Mouse (Mus musculus) forebrain, embryonic 13.5 days (tissue): ENCODE results near the gene Pla2g1b. TPM values are rescaled to one million over a fixed set of nuclear protein-coding genes. Genes with fewer than 3 reads are reported as not detected.
A peak's percentile ranks its signal among the peaks of the same experiment; 100 is the strongest.
"Not testable (repeated sequence)": the region's sequence is repeated elsewhere in the genome, so short reads cannot be mapped to it uniquely, and the experiment has no call there.

ENCODE experiments used
- ATAC-seq: fragments of 200-750 bp; cut with Nextera tagmentation; 2 replicates; pipeline ENCODE4 v1.8.0; 2017
- H3K27ac ChIP-seq: fragments of 300-500 bp; sonication (generic); 2 replicates; pipeline ENCODE4 v1.5.1; 2015; ENCODE audit warnings: inconsistent platforms, mild to moderate bottlenecking, moderate library complexity
- H3K27me3 ChIP-seq: fragments of 300-500 bp; sonication (generic); 2 replicates; pipeline ENCODE4 v1.6.1; 2015; ENCODE audit warnings: mild to moderate bottlenecking, inconsistent platforms
- H3K36me3 ChIP-seq: fragments of 300-500 bp; sonication (generic); 2 replicates; pipeline ENCODE4 v1.6.1; 2015; ENCODE audit warnings: mild to moderate bottlenecking, inconsistent platforms; ENCODE audit not compliant: poor library complexity, severe bottlenecking
- H3K4me1 ChIP-seq: fragments of 300-500 bp; sonication (generic); 2 replicates; pipeline ENCODE4 v1.6.1; 2015; ENCODE audit warnings: inconsistent platforms
- H3K4me2 ChIP-seq: fragments of 300-500 bp; sonication (generic); 2 replicates; pipeline ENCODE4 v1.6.1; 2015; ENCODE audit warnings: inconsistent platforms, mild to moderate bottlenecking, moderate library complexity
- H3K4me3 ChIP-seq: fragments of 300-500 bp; sonication (generic); 2 replicates; pipeline ENCODE4 v1.5.1; 2015; ENCODE audit warnings: mild to moderate bottlenecking, inconsistent platforms
- H3K9ac ChIP-seq: fragments of 300-500 bp; sonication (generic); 2 replicates; pipeline ENCODE4 v1.6.1; 2015; ENCODE audit warnings: mild to moderate bottlenecking, inconsistent platforms
- H3K9me3 ChIP-seq: fragments of 300-500 bp; sonication (generic); replicated peaks from 2 replicates; pipeline ENCODE4 v1.6.1; 2016; ENCODE audit warnings: inconsistent platforms
- WGBS: fragments of 180-500 bp; shearing (Covaris S2); methylation state at CpG from one replicate; pipeline ENCODE4 v1.1.7; 2015; 5-methylcytosine and 5-hydroxymethylcytosine counted together
- polyA plus RNA-seq: library from polyadenylated mRNA; unstranded; fragments of >200 nt; fragmentation: Nextera tagmentation; extraction: Ambion mirVana; gene quantifications from 2 replicates; pipeline ENCODE4 v1.2.1, GENCODE M21; 2015

The Pla2g1b gene
- polyA plus RNA-seq, 1 experiment from 2014 or later: not detected

GRCm38 (mm10) chr5:115435755-115436379, 30.2 kb upstream of the Pla2g1b start:
- peaks cover 89% of the 10 kb centered on the region for H3K4me1 ChIP-seq
- WGBS: 4% methylated on average over 8 of the region's 8 CpGs
- H3K27ac ChIP-seq: peak overlapping the region; percentile 100
- H3K9me3 ChIP-seq: no peaks in the 10 kb centered on the region
- H3K27me3 ChIP-seq: no peaks in the 10 kb centered on the region
- peaks cover 75% of the 10 kb centered on the region for H3K36me3 ChIP-seq
- H3K9ac ChIP-seq: peak overlapping the region; percentile 100
- peak overlapping the region; percentile 96 for H3K4me2 ChIP-seq
- H3K4me3 ChIP-seq: peak overlapping the region; percentile 100
- no peak for ATAC-seq

DNA sequence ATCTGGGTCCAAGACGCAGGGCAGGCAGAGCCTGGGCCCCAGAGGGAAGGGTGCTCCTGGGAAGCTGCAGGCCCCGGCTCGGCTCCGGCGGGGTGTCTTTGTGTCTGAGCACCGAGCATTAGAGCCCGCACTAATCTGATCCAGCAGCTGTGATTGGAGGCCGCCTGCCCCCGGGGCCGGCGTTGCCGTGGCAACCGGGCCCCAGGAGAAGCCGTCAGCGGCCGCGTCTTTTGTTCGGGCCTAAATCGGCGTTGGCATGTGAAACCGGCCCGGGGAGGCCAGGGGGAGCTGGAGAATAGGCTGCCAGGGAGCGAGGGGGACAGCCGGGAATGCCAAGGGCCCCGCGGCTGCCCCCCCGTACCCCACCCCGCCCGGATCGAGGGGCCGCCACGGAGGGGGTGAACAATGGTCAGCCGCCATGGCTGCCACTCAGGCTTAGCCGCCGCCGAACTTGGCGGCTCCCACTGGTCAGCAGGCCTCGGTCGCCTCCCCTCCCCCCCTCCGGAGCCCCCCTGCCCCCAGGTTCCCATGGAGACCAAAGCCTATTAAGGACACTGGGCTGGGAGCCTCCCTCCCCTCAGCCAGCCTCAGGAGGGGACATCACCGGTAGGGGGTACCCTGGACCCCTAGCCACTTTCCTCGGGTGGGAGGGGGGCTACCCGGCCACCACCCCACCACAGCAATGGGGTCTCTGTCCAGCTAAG, 29.5 kb upstream of the Pla2g1b start:
- H3K4me2 ChIP-seq: peak overlapping the region; percentile 96
- peak overlapping the region; percentile 100 for H3K9ac ChIP-seq
- H3K27me3 ChIP-seq: no peaks in the 10 kb centered on the region
- H3K27ac ChIP-seq: peak overlapping the region; percentile 100
- peak overlapping the region; percentile 100 for H3K4me3 ChIP-seq
- peak; percentile 92 for ATAC-seq
- H3K4me1 ChIP-seq: peaks cover 91% of the 10 kb centered on the region
- H3K9me3 ChIP-seq: no peaks in the 10 kb centered on the region
- peaks cover 81% of the 10 kb centered on the region for H3K36me3 ChIP-seq
- WGBS: under 1% methylated on average over 42 of the region's 43 CpGs

DNA sequence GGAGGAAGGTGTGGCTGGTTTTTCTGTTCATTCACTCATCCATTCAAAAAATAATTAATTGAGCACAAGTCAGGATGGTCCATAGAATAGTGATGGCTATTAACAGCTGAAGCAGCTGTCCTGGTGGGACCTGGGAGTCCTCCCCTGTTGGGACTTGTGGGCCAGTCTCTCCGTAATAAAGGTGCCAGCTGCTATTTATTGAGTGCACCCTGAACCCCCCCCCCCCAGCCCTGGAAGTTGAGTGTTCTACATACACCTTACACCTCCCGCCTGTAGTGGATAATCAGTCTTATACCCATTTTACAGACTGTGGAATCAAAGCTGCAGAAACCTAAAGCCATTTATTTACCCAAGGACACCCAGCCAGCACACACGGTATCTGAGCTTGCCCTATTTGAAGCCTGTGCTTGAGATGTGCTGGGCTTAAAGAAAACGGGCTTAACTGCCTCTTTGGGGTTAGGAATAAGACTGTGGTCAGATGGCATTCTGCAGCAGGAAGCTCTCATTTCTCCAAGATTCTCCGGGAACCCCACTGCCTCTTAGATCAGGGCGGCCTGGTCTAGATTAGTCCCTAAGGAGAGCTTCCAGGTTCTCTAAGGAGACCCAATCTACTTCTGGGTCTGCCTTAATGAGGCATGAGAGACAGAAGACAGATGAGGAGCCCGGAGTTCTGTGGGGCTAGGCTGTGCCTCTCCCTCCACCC, 28.7 kb upstream of the Pla2g1b start:
- 9% methylated on average over 7 of the region's 7 CpGs for WGBS
- no peak for ATAC-seq

GRCm38 (mm10) chr5:115437945-115438315, 28.1 kb upstream of the Pla2g1b start:
- H3K4me3 ChIP-seq: peak overlapping the region; percentile 100
- H3K27me3 ChIP-seq: no peaks in the 10 kb centered on the region
- H3K4me2 ChIP-seq: peak overlapping the region; percentile 96
- peaks cover 83% of the 10 kb centered on the region for H3K36me3 ChIP-seq
- H3K4me1 ChIP-seq: peaks cover 78% of the 10 kb centered on the region
- no peaks in the 10 kb centered on the region for H3K9me3 ChIP-seq
- H3K27ac ChIP-seq: peak overlapping the region; percentile 100
- ATAC-seq: 0 out of 2 replicates have a peak, but pooled peaks have one; percentile 8
- 0% methylated on average over 1 of the region's 2 CpGs for WGBS
- peak overlapping the region; percentile 100 for H3K9ac ChIP-seq

More for the DNA sequence above, 28.7 kb upstream of the Pla2g1b start:
- Histone ChIP-seq H3K36me3 (peaks cover 83% of the 10 kb centered on the region), H3K4me3 (peak overlapping the region; percentile 100), H3K27ac (peak overlapping the region; percentile 100), H3K4me1 (peaks cover 83% of the 10 kb centered on the region), H3K27me3 (no peaks in the 10 kb centered on the region), H3K4me2 (peak overlapping the region; percentile 96), H3K9me3 (no peaks in the 10 kb centered on the region), H3K9ac (peak overlapping the region; percentile 100)

DNA sequence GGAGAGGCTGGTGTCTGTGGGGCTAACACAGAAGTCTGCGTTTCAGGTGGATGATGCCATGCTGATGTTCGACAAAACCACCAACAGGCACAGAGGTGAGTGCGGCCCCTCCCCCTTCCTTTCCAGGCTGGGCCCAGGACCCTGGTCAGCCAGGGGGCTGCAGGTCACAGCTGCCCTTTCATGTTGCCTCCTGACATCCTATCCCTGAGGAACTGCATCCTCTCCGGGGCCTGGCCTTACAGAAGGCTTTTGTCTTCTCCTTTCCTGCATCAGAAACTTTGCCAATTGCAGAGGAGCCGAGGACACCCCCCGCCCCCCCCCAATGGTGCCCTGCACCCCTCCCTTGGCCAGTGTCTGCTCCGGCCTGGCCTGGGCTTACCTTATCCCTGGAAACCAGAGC, 27.4 kb upstream of the Pla2g1b start:
- Histone ChIP-seq H3K27ac (peak overlapping the region; percentile 100), H3K4me1 (peaks cover 70% of the 10 kb centered on the region), H3K4me2 (peak overlapping the region; percentile 96), H3K36me3 (peaks cover 85% of the 10 kb centered on the region), H3K9ac (peak overlapping the region; percentile 100), H3K27me3 (no peaks in the 10 kb centered on the region), H3K9me3 (no peaks in the 10 kb centered on the region), H3K4me3 (peak overlapping the region; percentile 100)
- 21% methylated on average over 7 of the region's 7 CpGs for WGBS
- ATAC-seq: no peak

DNA sequence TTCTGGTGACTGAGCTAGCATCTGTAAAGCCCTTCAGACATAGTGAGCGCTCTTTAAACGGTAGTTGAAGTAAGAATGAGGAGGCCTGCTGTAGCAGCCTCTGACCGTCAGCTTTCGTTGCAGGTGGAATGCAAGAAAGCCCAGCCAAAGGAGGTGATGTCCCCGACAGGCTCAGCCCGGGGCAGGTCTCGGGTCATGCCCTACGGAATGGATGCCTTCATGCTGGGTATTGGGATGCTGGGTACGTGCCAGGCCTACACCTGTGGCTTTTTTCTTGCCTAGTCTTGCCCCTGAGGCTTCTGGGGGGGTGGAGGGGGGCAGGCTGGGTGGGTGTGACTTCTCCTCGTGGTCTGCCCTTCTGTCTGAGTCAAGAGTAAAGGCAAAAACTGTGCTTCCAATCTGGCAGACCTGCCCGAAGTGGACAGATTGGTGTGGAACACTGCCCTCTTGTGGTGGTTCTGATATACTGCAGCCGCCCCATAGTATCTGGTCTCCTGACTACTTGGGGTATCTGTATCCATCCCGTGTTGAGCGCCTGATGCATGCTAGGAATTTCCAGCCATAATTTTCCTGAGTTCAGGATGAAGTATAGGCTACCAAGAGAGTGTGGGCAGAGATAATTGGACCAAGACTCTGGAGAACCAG, 24.7 kb upstream of the Pla2g1b start:
- H3K36me3 ChIP-seq: peaks cover 89% of the 10 kb centered on the region
- WGBS: 28% methylated on average over 14 of the region's 14 CpGs
- peak overlapping the region; percentile 75 for H3K27ac ChIP-seq
- no peaks in the 10 kb centered on the region for H3K27me3 ChIP-seq
- ATAC-seq: 0 out of 2 replicates have a peak, but pooled peaks have one; percentile 14
- H3K4me3 ChIP-seq: no peak overlapping the region
- H3K4me2 ChIP-seq: peak overlapping the region; percentile 25
- H3K9ac ChIP-seq: no peak overlapping the region
- no peaks in the 10 kb centered on the region for H3K9me3 ChIP-seq
- H3K4me1 ChIP-seq: peaks cover 44% of the 10 kb centered on the region

DNA sequence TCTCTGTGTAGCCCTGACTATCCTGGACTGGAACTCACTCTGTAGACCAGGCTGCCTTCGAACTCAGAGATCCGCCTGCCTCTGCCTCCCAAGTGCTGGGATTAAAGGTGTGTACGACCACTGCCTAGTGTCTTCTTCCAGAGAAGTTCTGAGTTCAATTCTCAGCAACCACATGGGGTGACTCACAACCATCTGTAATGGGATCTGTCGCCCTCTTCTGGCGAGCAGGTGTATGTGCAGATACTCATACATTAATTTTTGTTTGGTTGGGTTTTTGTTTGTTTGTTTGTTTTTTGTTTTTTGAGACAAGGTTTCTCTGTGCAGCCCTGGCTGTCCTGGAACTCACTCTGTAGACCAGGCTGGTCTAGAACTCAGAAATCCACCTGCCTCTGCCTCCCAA, 23.4 kb upstream of the Pla2g1b start:
- H3K4me3 ChIP-seq, H3K27ac ChIP-seq, H3K27me3 ChIP-seq, H3K9me3 ChIP-seq, H3K9ac ChIP-seq, ATAC-seq, H3K4me2 ChIP-seq: not testable (repeated sequence)
- 75% methylated on average over 5 of the region's 5 CpGs for WGBS
- peaks cover 33% of the 10 kb centered on the region for H3K4me1 ChIP-seq
- H3K36me3 ChIP-seq: peaks cover 97% of the 10 kb centered on the region

DNA sequence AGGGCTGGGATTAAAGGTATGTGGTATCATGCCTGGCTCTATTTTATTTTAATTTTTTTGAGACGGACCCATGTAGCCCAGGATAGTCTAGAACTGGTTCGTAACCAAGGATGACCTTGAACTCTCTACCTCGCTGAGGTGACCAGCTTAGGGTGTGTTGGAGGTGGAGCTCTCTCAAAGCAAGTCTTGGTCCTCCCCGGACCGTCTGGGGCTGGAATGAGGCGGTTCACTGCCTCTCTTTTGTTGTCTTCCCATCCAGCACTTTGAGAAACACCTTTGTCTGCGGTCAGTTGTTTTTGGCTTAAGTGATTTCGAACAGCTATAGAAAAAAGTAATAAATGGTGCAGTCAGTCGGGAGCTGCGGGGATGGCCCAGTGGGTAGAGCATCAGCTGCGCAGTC, 21.9 kb upstream of the Pla2g1b start:
- no peak for ATAC-seq
- H3K4me1 ChIP-seq: peaks cover 18% of the 10 kb centered on the region
- no peaks in the 10 kb centered on the region for H3K9me3 ChIP-seq
- H3K4me2 ChIP-seq: no peak overlapping the region
- H3K27ac ChIP-seq: no peak overlapping the region
- whole genome bisulfite sequencing: 81% methylated on average over 11 of the region's 11 CpGs
- H3K36me3 ChIP-seq: peaks cover 99% of the 10 kb centered on the region
- no peaks in the 10 kb centered on the region for H3K27me3 ChIP-seq
- H3K4me3 ChIP-seq: no peak overlapping the region
- H3K9ac ChIP-seq: no peak overlapping the region

DNA sequence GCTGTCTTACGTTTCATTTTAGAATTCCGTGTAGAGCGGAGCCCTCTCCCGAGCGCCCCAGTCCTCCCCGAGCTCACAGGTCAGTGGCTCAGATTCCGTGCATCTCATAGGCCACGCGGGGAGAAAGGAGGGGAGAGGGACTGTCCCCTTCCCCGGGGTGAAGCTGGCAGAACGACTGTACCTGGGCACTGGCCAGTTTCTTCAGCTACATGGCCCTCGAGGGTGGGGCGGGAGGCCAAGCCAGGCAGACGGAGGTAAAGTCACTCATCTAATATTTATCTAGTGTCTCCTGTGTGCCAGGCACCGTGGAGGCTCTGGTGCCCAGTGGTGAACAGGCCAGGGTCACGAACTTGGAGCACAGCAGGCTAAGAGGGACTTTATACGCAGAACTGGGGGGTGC, 19.0 kb upstream of the Pla2g1b start:
- Histone ChIP-seq H3K9ac (no peak overlapping the region), H3K9me3 (no peaks in the 10 kb centered on the region), H3K4me2 (no peak overlapping the region), H3K27ac (no peak overlapping the region; the same call in 1 of the 2 replicates), H3K4me1 (no peaks in the 10 kb centered on the region), H3K4me3 (no peak overlapping the region), H3K36me3 (peaks cover 100% of the 10 kb centered on the region), H3K27me3 (no peaks in the 10 kb centered on the region)
- WGBS: 82% methylated on average over 17 of the region's 17 CpGs
- ATAC-seq: no peak

- Histone ChIP-seq H3K36me3 (peaks cover 100% of the 10 kb centered on the region), H3K9ac (no peak overlapping the region), H3K4me1 (no peaks in the 10 kb centered on the region), H3K27me3 (no peaks in the 10 kb centered on the region), H3K9me3 (no peaks in the 10 kb centered on the region), H3K27ac (no peak overlapping the region; the same call in 1 of the 2 replicates), H3K4me2 (no peak overlapping the region), H3K4me3 (no peak overlapping the region)
- 83% methylated on average over 3 of the region's 3 CpGs for WGBS
- ATAC-seq: no peak
Observed at GRCm38 (mm10) chr5:115449247-115449646, 16.8 kb upstream of the Pla2g1b start.

GRCm38 (mm10) chr5:115450410-115451317, 15.4 kb upstream of the Pla2g1b start:
- no peak for ATAC-seq
- no peak overlapping the region for H3K4me2 ChIP-seq
- WGBS: 91% methylated on average over 26 of the region's 27 CpGs
- no peak overlapping the region for H3K27ac ChIP-seq
- no peak overlapping the region for H3K9ac ChIP-seq
- no peaks in the 10 kb centered on the region for H3K4me1 ChIP-seq
- no peaks in the 10 kb centered on the region for H3K27me3 ChIP-seq
- H3K4me3 ChIP-seq: no peak overlapping the region
- H3K36me3 ChIP-seq: peaks cover 93% of the 10 kb centered on the region
- H3K9me3 ChIP-seq: no peaks in the 10 kb centered on the region
